Mouse (Mus musculus) embryonic facial prominence, embryonic 15.5 days (tissue): ENCODE data around the gene Sim2. TPM values are rescaled to one million over a fixed set of nuclear protein-coding genes. Genes with fewer than 3 reads are reported as not detected.

Source experiments
- ATAC-seq: fragments of 200-750 bp; cut with Nextera tagmentation; 2 replicates; pipeline ENCODE4 v1.8.0; 2017; ENCODE audit warnings: low read depth, moderate TSS enrichment; ENCODE audit not compliant: insufficient number of reproducible peaks, low FRiP score, low TSS enrichment
- H3K27ac ChIP-seq: fragments of 300-500 bp; sonication (generic); replicated peaks from 2 replicates; pipeline ENCODE4 v1.5.1; 2015; ENCODE audit warnings: mild to moderate bottlenecking, inconsistent platforms
- H3K27me3 ChIP-seq: fragments of 300-500 bp; sonication (generic); 2 replicates; pipeline ENCODE4 v1.6.1; 2015; ENCODE audit warnings: inconsistent platforms
- H3K36me3 ChIP-seq: fragments of 300-500 bp; sonication (generic); 2 replicates; pipeline ENCODE4 v1.6.1; 2015; ENCODE audit warnings: mild to moderate bottlenecking, inconsistent platforms
- H3K4me1 ChIP-seq: fragments of 300-500 bp; sonication (generic); 2 replicates; pipeline ENCODE4 v1.6.1; 2015; ENCODE audit warnings: inconsistent platforms
- H3K4me2 ChIP-seq: fragments of 300-500 bp; sonication (generic); replicated peaks from 2 replicates; pipeline ENCODE4 v1.6.1; 2015; ENCODE audit warnings: mild to moderate bottlenecking, inconsistent platforms
- H3K4me3 ChIP-seq: fragments of 300-500 bp; sonication (generic); replicated peaks from 2 replicates; pipeline ENCODE4 v1.5.1; 2015; ENCODE audit warnings: mild to moderate bottlenecking, inconsistent platforms
- H3K9ac ChIP-seq: fragments of 300-500 bp; sonication (generic); 2 replicates; pipeline ENCODE4 v1.6.1; 2015; ENCODE audit warnings: inconsistent platforms
- H3K9me3 ChIP-seq: fragments of 300-500 bp; sonication (generic); replicated peaks from 2 replicates; pipeline ENCODE4 v1.6.1; 2016; ENCODE audit warnings: inconsistent platforms
- WGBS: fragments of 180-500 bp; shearing (Covaris S2); methylation state at CpG from one replicate; pipeline ENCODE4 v1.1.7; 2015; 5-methylcytosine and 5-hydroxymethylcytosine counted together
- polyA plus RNA-seq: library from polyadenylated mRNA; unstranded; fragments of >200 nt; fragmentation: Nextera tagmentation; extraction: Ambion mirVana; gene quantifications from 2 replicates; pipeline ENCODE4 v1.2.1, GENCODE M21; 2015

Gene Sim2
- polyA plus RNA-seq, 1 experiment from 2014 or later, result 1.0 TPM

- no peak for ATAC-seq
- 65% methylated on average over 7 of the region's 7 CpGs for WGBS
- no peaks in the 10 kb centered on the region for H3K4me1 ChIP-seq
- H3K9ac ChIP-seq, result no peak overlapping the region
- no peak overlapping the region for H3K27ac ChIP-seq
- peaks cover 8% of the 10 kb centered on the region for H3K27me3 ChIP-seq
- no peak overlapping the region for H3K4me2 ChIP-seq
- H3K9me3 ChIP-seq, result no peaks in the 10 kb centered on the region
- H3K36me3 ChIP-seq, result no peaks in the 10 kb centered on the region
- no peak overlapping the region for H3K4me3 ChIP-seq
These were observed 28.4 kb downstream of the Sim2 start for GRCm38 (mm10) chr16:94113160-94113559.

- H3K9ac ChIP-seq, result no peak overlapping the region
- peaks cover 8% of the 10 kb centered on the region for H3K27me3 ChIP-seq
- no peaks in the 10 kb centered on the region for H3K9me3 ChIP-seq
- no peak overlapping the region for H3K4me2 ChIP-seq
- H3K27ac ChIP-seq, result no peak overlapping the region
- H3K4me1 ChIP-seq, result no peaks in the 10 kb centered on the region
- H3K36me3 ChIP-seq, result no peaks in the 10 kb centered on the region
- H3K4me3 ChIP-seq, result no peak overlapping the region
- ATAC-seq, result no peak
- WGBS, result 80% methylated on average over 9 of the region's 9 CpGs
These were observed 30.0 kb downstream of the Sim2 start for GRCm38 (mm10) chr16:94114693-94115092.

- Histone ChIP-seq H3K27me3 (peaks cover 22% of the 10 kb centered on the region), H3K4me2 (no peak overlapping the region), H3K4me1 (no peaks in the 10 kb centered on the region), H3K9ac (no peak overlapping the region), H3K27ac (no peak overlapping the region), H3K9me3 (no peaks in the 10 kb centered on the region), H3K4me3 (no peak overlapping the region), H3K36me3 (no peaks in the 10 kb centered on the region)
- 42% methylated on average over 6 of the region's 6 CpGs for WGBS
- peak; percentile 36; the same call in 1 of the 2 replicates for ATAC-seq
These were observed 32.6 kb downstream of the Sim2 start for GRCm38 (mm10) chr16:94117333-94117732.

- Histone ChIP-seq H3K4me1 (peaks cover 2% of the 10 kb centered on the region; the same call in 1 of the 2 replicates), H3K4me3 (no peak overlapping the region), H3K9ac (no peak overlapping the region), H3K9me3 (no peaks in the 10 kb centered on the region), H3K4me2 (no peak overlapping the region), H3K27me3 (peaks cover 32% of the 10 kb centered on the region), H3K36me3 (no peaks in the 10 kb centered on the region), H3K27ac (no peak overlapping the region)
- ATAC-seq, result no peak
- WGBS, result 89% methylated on average over 1 of the region's 1 CpGs
These were observed 33.7 kb downstream of the Sim2 start for GRCm38 (mm10) chr16:94118394-94118793.

DNA sequence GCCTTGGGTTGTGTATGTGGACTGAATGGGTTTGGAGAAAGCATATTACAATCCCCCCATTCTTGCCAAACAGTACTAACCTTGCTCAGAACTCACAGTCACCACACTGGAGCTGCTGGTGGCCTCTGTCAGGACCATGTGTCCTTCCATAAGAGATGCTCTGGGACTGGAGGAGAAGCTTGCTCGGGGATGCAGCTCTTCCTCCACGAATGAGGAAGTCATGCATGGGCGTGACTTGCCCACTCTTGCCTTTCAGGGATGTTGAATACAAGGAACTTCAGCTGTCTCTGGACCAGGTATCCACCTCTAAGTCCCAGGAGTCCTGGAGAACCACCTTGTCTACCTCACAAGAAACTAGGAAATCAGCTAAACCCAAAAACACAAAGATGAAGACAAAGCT, 37.6 kb downstream of the Sim2 start:
- no peak for ATAC-seq
- no peaks in the 10 kb centered on the region for H3K36me3 ChIP-seq
- WGBS, result 82% methylated on average over 3 of the region's 3 CpGs
- H3K27ac ChIP-seq, result no peak overlapping the region
- H3K9me3 ChIP-seq, result no peaks in the 10 kb centered on the region
- no peak overlapping the region for H3K4me3 ChIP-seq
- no peak overlapping the region for H3K9ac ChIP-seq
- H3K4me2 ChIP-seq, result no peak overlapping the region
- H3K27me3 ChIP-seq, result peaks cover 63% of the 10 kb centered on the region
- peaks cover 19% of the 10 kb centered on the region for H3K4me1 ChIP-seq

GRCm38 (mm10) chr16:94123247-94123646, 38.5 kb downstream of the Sim2 start:
- H3K36me3 ChIP-seq, result no peaks in the 10 kb centered on the region
- H3K4me2 ChIP-seq, result no peak overlapping the region
- WGBS, result 65% methylated on average over 11 of the region's 11 CpGs
- ATAC-seq, result no peak
- no peak overlapping the region for H3K9ac ChIP-seq
- H3K9me3 ChIP-seq, result no peaks in the 10 kb centered on the region
- peaks cover 19% of the 10 kb centered on the region for H3K4me1 ChIP-seq
- H3K27ac ChIP-seq, result no peak overlapping the region
- no peak overlapping the region for H3K4me3 ChIP-seq
- peaks cover 68% of the 10 kb centered on the region for H3K27me3 ChIP-seq

GRCm38 (mm10) chr16:94125172-94125981, 40.6 kb downstream of the Sim2 start:
- Histone ChIP-seq H3K4me3 (peak overlapping the region; percentile 47), H3K4me1 (peaks cover 19% of the 10 kb centered on the region), H3K36me3 (no peaks in the 10 kb centered on the region), H3K27me3 (peaks cover 68% of the 10 kb centered on the region), H3K4me2 (peak overlapping the region; percentile 88), H3K9me3 (no peaks in the 10 kb centered on the region), H3K27ac (no peak overlapping the region), H3K9ac (0 out of 2 replicates have a peak overlapping the region, but pooled peaks have one; percentile 2)
- WGBS, result 1% methylated on average over 77 of the region's 83 CpGs
- ATAC-seq, result peak; percentile 45

DNA sequence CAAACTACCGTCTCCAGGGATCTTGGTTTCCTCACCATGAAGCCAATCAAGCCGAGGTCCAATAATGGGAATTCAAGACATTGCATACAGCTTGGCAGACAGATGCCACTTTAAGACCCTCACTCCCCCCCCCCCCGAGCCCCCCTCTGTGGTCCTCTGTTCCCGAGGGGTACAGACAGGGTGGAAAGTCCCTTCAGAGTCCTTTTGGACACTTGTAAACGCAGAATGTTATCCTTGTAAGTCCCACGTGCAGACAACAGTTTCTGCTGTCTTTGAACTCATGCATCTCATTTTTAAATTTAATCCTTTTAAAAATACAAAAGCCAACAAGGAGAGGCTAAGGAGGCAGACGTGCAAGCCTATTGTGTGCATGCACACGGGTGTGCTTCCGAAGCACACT, 41.5 kb downstream of the Sim2 start:
- H3K9me3 ChIP-seq, result no peaks in the 10 kb centered on the region
- H3K4me2 ChIP-seq, result peak overlapping the region; percentile 88; the same call in 1 of the 2 replicates
- no peak overlapping the region for H3K27ac ChIP-seq
- no peak overlapping the region for H3K9ac ChIP-seq
- H3K36me3 ChIP-seq, result no peaks in the 10 kb centered on the region
- no peak overlapping the region for H3K4me3 ChIP-seq
- 32% methylated on average over 9 of the region's 9 CpGs for WGBS
- H3K27me3 ChIP-seq, result peaks cover 64% of the 10 kb centered on the region
- peaks cover 19% of the 10 kb centered on the region for H3K4me1 ChIP-seq
- ATAC-seq, result no peak

GRCm38 (mm10) chr16:94128236-94128835, 43.6 kb downstream of the Sim2 start:
- H3K36me3 ChIP-seq, result no peaks in the 10 kb centered on the region
- WGBS, result 63% methylated on average over 2 of the region's 2 CpGs
- H3K9ac ChIP-seq, result no peak overlapping the region
- no peak overlapping the region for H3K27ac ChIP-seq
- no peak for ATAC-seq
- H3K4me1 ChIP-seq, result peaks cover 17% of the 10 kb centered on the region
- no peaks in the 10 kb centered on the region for H3K9me3 ChIP-seq
- H3K4me2 ChIP-seq, result no peak overlapping the region
- no peak overlapping the region for H3K4me3 ChIP-seq
- peaks cover 44% of the 10 kb centered on the region for H3K27me3 ChIP-seq

DNA sequence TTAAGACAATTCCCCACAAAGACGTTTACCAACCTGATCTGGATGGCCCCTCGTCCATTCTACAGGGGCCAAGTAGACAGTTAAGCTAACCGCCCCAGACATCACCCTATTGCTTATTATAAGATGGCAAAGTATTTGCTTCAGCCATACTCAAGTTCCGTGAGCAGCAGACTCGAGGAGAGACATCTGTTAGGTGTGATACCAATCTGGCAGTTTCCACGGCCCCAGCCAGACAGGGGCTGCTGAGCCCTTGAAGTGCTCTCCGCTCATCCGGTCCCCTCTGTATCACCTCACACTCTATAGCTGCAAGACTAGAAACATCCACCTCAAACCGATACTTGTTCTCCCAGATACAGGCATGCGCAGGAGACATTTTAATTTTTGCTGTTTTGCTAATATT, 49.5 kb downstream of the Sim2 start:
- Histone ChIP-seq H3K27me3 (no peaks in the 10 kb centered on the region), H3K9ac (no peak overlapping the region), H3K4me1 (no peaks in the 10 kb centered on the region), H3K27ac (no peak overlapping the region), H3K36me3 (no peaks in the 10 kb centered on the region), H3K9me3 (no peaks in the 10 kb centered on the region), H3K4me2 (no peak overlapping the region), H3K4me3 (no peak overlapping the region)
- WGBS, result 78% methylated on average over 10 of the region's 10 CpGs
- ATAC-seq, result no peak

DNA sequence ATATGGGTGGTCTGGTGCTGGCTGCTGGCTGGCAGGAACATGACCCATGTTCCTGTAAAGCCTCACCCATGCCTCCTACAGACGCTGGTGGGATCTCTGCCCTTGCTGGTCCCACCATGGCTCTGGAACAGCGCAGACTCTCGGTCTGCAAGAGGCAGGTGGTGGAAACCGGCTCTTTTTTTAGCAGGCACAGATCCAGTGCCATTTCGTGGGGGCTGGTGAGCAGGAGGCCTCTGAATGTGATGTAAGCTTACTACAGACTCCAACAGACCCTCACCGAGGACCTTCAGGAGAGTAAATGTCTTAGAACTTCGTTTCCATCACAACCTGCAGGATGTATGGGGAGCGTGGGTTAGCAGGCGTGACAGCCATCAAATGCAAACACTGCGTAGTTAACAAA, 56.0 kb downstream of the Sim2 start:
- no peak overlapping the region for H3K9ac ChIP-seq
- H3K27me3 ChIP-seq, result 0 out of 2 replicates have a peak, but pooled peaks cover 8% of the 10 kb centered on the region
- 69% methylated on average over 10 of the region's 10 CpGs for WGBS
- no peak overlapping the region for H3K4me2 ChIP-seq
- H3K36me3 ChIP-seq, result no peaks in the 10 kb centered on the region
- H3K9me3 ChIP-seq, result no peaks in the 10 kb centered on the region
- no peak overlapping the region for H3K4me3 ChIP-seq
- ATAC-seq, result no peak
- H3K4me1 ChIP-seq, result peaks cover 16% of the 10 kb centered on the region
- no peak overlapping the region for H3K27ac ChIP-seq
